Mouse (Mus musculus): ENCODE measurements around the gene Sema7a. TPM values are rescaled to one million over a fixed set of nuclear protein-coding genes. Genes with fewer than 3 reads are reported as not detected.

The Sema7a gene
- polyA plus RNA-seq (2015; fragmentation: Illumina TruSeq; extraction: RNeasy Lipid Tissue Mini Kit (QIAGEN cat#74804); ENCODE audit: insufficient read depth, low replicate concordance): 15.8 TPM

GRCm38 (mm10) chr9:57939431-57940348 is at the start of gene Sema7a:
Gene Sema7a (plus strand): TSS chr9:57940112.

DNA sequence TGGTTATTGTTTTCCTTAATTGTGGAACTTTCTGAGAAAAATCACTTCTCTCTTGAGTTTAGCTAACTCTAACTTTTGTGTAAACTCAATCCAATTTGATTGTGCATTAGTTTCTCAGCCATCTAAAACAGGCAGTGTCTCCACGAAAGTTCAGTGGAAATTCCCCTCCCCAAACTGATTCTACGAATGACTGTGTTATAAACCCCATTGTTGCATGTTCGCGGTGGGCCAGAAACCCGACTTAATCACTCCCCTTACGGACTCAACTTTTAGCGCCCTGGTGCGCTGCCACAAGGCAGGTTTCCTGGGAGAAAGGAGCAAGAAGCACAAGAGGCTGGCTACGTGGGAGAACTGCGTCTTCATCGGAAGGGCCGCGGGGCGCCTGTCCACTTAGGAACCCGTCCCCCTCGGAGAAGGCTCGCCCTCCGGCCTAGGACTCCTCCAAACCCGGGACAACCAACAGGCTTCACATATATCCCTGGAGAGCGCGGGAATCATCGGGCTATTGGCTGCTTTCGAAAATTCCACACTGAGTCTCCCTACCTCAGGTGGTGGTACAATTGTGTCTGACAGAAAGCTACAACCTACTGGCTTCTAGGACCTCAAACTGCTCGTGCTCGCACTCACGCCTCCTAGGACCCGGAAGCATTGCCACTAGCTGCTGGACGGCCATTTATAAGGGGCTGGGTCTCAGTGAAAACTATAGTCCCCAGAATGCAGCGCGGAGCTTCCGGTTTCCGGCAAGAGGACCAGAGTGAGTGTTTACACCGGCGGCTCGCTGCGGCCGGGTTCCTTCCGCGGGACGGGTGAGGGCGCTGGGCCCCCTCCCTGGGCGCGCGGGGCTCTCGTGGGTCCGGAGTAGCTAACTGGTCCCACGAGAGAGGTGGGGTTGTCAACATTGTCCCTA is 29.4 kb upstream of the Sema7a start, which contains the start of gene Ubl7:
Gene Ubl7 (plus strand): TSS at position 726 of the 907 bp plus-strand sequence.

DNA sequence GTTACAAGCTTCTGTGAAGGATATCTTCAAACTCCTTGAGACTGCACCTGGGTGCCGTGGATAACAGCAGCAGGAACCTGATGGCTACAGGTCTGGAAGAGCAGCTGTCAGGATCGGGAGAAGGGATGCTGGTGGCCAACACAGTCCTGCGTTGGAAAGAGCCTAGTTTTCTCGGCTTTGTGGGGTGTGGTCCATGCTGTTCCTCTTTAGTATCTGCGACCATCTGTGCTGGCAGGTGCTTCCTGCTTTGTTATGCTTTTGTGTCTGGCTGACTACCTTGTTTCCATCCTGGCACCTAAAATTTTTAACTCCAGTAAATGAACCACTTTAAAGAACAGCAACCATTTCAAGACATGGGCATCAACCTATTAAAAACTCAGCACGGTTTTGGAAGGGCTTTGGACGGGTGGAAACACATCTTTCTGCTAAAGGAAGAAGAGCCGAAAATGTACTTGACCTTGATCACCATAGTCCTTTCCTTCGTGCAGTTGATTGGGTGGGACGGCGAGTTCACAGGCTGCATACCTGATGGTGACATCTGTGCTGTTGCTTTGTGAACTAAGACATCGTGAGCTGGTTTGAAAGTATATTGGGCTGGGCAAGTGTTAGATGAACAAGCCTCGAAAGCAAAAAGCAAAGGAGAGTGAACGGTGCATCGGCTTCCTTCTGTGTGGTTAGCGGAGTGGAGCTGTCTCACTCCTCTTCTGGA is 66.0 kb downstream of the Sema7a start, which contains the start of gene Cyp11a1:
Gene Cyp11a1 (plus strand): TSS at position 659 of the 709 bp plus-strand sequence.

Other genes with a start within 250 kb of the Sema7a start
- gene Edc3, start 231.6 kb upstream of the Sema7a start, polyA plus RNA-seq (2015; fragmentation: Illumina TruSeq; extraction: RNeasy Lipid Tissue Mini Kit (QIAGEN cat#74804); ENCODE audit: insufficient read depth, low replicate concordance): 17.7 TPM
- 95.7 TPM for gene Clk3, start 174.3 kb upstream of the Sema7a start, polyA plus RNA-seq (2015; fragmentation: Illumina TruSeq; extraction: RNeasy Lipid Tissue Mini Kit (QIAGEN cat#74804); ENCODE audit: insufficient read depth, low replicate concordance)
- 45.0 TPM for gene Arid3b, start 103.3 kb upstream of the Sema7a start, polyA plus RNA-seq (2015; fragmentation: Illumina TruSeq; extraction: RNeasy Lipid Tissue Mini Kit (QIAGEN cat#74804); ENCODE audit: insufficient read depth, low replicate concordance)
- 78.1 TPM for gene Ubl7, start 29.1 kb upstream of the Sema7a start, polyA plus RNA-seq (2015; fragmentation: Illumina TruSeq; extraction: RNeasy Lipid Tissue Mini Kit (QIAGEN cat#74804); ENCODE audit: insufficient read depth, low replicate concordance)
- 1.2 TPM for gene Cyp11a1, start 66.3 kb downstream of the Sema7a start, polyA plus RNA-seq (2015; fragmentation: Illumina TruSeq; extraction: RNeasy Lipid Tissue Mini Kit (QIAGEN cat#74804); ENCODE audit: insufficient read depth, low replicate concordance)
- gene Stra6, start 123.7 kb downstream of the Sema7a start, polyA plus RNA-seq (2015; fragmentation: Illumina TruSeq; extraction: RNeasy Lipid Tissue Mini Kit (QIAGEN cat#74804); ENCODE audit: insufficient read depth, low replicate concordance): 1.7 TPM
- not detected for gene Ccdc33, start 178.7 kb downstream of the Sema7a start, polyA plus RNA-seq (2015; fragmentation: Illumina TruSeq; extraction: RNeasy Lipid Tissue Mini Kit (QIAGEN cat#74804); ENCODE audit: insufficient read depth, low replicate concordance)

Data from spleen, adult 10 weeks (tissue).